Mouse (Mus musculus) G1E-ER4 (cell line): Measurements from ENCODE around the gene Nova1. TPM values are rescaled to one million over a fixed set of nuclear protein-coding genes. Genes with fewer than 3 reads are reported as not detected.

Experiments used
- GATA1 ChIP-seq: IDR thresholded peaks from one replicate; pipeline ENCODE4 v1.8.0; 2012; ENCODE audit warnings: low read length, inconsistent platforms
- polyA plus RNA-seq: library from polyadenylated mRNA; stranded (reverse); fragments of >175 nt; gene quantifications from 2 replicates; pipeline ENCODE4 v1.2.3, GENCODE M21; 2012

The Nova1 gene
- polyA plus RNA-seq: 3.3 and 4.9 TPM in 2 replicates

- no peak for TF ChIP-seq GATA1
Observed at GRCm38 (mm10) chr12:46818856-46819347, at the start of gene Nova1. Gene Nova1, minus strand, starts transcription at chr12:46818929.

- TF ChIP-seq GATA1: no peak
Observed at GRCm38 (mm10) chr12:46819348-46820022, 756 bp upstream of the Nova1 start.

GRCm38 (mm10) chr12:46818021-46818855 is 491 bp downstream of the Nova1 start:
- TF ChIP-seq GATA1: no peak

GRCm38 (mm10) chr12:46817211-46817803 is 1.4 kb downstream of the Nova1 start:
- TF ChIP-seq GATA1: no peak

- no peak for TF ChIP-seq GATA1
Observed at GRCm38 (mm10) chr12:46816291-46816690, 2.4 kb downstream of the Nova1 start.

GRCm38 (mm10) chr12:46815697-46816096 is 3.0 kb downstream of the Nova1 start:
- no peak for TF ChIP-seq GATA1

GRCm38 (mm10) chr12:46814820-46815219 is 3.9 kb downstream of the Nova1 start:
- no peak for TF ChIP-seq GATA1

GRCm38 (mm10) chr12:46801311-46801710 is 17.4 kb downstream of the Nova1 start:
- TF ChIP-seq GATA1: no peak

- TF ChIP-seq GATA1: no peak
Observed at GRCm38 (mm10) chr12:46782301-46783280, 36.1 kb downstream of the Nova1 start.

- TF ChIP-seq GATA1: no peak
Observed at GRCm38 (mm10) chr12:46781481-46781880, 37.2 kb downstream of the Nova1 start.

- no peak for TF ChIP-seq GATA1
Observed at GRCm38 (mm10) chr12:46780983-46781382, 37.7 kb downstream of the Nova1 start.

- TF ChIP-seq GATA1: no peak
Observed at GRCm38 (mm10) chr12:46759450-46759849, 59.3 kb downstream of the Nova1 start.

GRCm38 (mm10) chr12:46754325-46754848 is 64.3 kb downstream of the Nova1 start:
- no peak for TF ChIP-seq GATA1

- no peak for TF ChIP-seq GATA1
Observed at GRCm38 (mm10) chr12:46753096-46753495, 65.6 kb downstream of the Nova1 start.

- no peak for TF ChIP-seq GATA1
Observed at GRCm38 (mm10) chr12:46733261-46733660, 85.5 kb downstream of the Nova1 start.
